Mouse (Mus musculus) CH12.LX (cell line): ENCODE data around the gene Fam171a2. TPM values are rescaled to one million over a fixed set of nuclear protein-coding genes. Genes with fewer than 3 reads are reported as not detected.

Experiments used
- DNase-seq: peaks from one replicate; pipeline ENCODE4 v3.0.0-alpha.2; 2013; ENCODE audit errors: extremely low read depth
- H3K27ac ChIP-seq: 2 replicates; pipeline ENCODE4 v1.5.1; 2012; ENCODE audit warnings: low read depth, mild to moderate bottlenecking, control low read depth, moderate library complexity; ENCODE audit not compliant: insufficient read depth
- H3K27me3 ChIP-seq: replicated peaks from 2 replicates; pipeline ENCODE3; 2012; ENCODE audit warnings: inconsistent platforms
- H3K36me3 ChIP-seq, 2 experiments: replicated peaks in 1 of 2; 2 replicates each; pipeline versions ENCODE3 to v1.6.1; 2012; ENCODE audit warnings: inconsistent platforms in 1 of 2, low read length in 1 of 2, mild to moderate bottlenecking in 1 of 2, mixed read lengths in 1 of 2, moderate library complexity in 1 of 2; ENCODE audit not compliant: control insufficient read depth in 1 of 2, insufficient read depth in 1 of 2
- H3K4me1 ChIP-seq, 2 experiments: 2 replicates each; pipeline ENCODE4 v1.6.1; 2012; ENCODE audit warnings: inconsistent platforms in 1 of 2, moderate library complexity in 1 of 2; ENCODE audit not compliant: insufficient read depth in 2 of 2, control insufficient read depth in 1 of 2
- H3K4me2 ChIP-seq: 2 replicates; pipeline ENCODE4 v1.6.1; 2012; ENCODE audit warnings: low read depth, mild to moderate bottlenecking, control low read depth; ENCODE audit not compliant: poor library complexity, insufficient read depth, severe bottlenecking
- H3K4me3 ChIP-seq, 3 experiments: fragments of 150-350 bp in 1 of 3; sonication (generic) in 1 of 3; replicated peaks in 1 of 3; 2 replicates each; pipeline versions ENCODE3 to v1.5.1; 2011 to 2012; ENCODE audit warnings: low read depth in 2 of 3, low read length in 2 of 3, mild to moderate bottlenecking in 2 of 3, moderate library complexity in 2 of 3, control low read depth in 1 of 3, improper control_type of control experiment in 1 of 3, inconsistent platforms in 1 of 3, mixed read lengths in 1 of 3; ENCODE audit not compliant: poor library complexity in 1 of 3
- H3K79me2 ChIP-seq: replicated peaks from 2 replicates; pipeline ENCODE4 v1.6.1; 2012; ENCODE audit warnings: mild to moderate bottlenecking, moderate library complexity; ENCODE audit not compliant: control insufficient read depth, poor library complexity, insufficient read depth, severe bottlenecking; ENCODE audit errors: extremely low read depth
- H3K9ac ChIP-seq: 2 replicates; pipeline ENCODE4 v1.6.1; 2012; ENCODE audit warnings: low read depth, mild to moderate bottlenecking, control low read depth, moderate library complexity; ENCODE audit not compliant: insufficient read depth
- H3K9me3 ChIP-seq: replicated peaks from 2 replicates; pipeline ENCODE3; 2012; ENCODE audit warnings: low read length, inconsistent platforms, mixed read lengths
- BHLHE40 ChIP-seq: IDR thresholded peaks from 2 replicates; pipeline ENCODE4 v1.6.1; 2011; ENCODE audit warnings: mild to moderate bottlenecking, low read depth, low read length, improper control_type of control experiment
- CHD2 ChIP-seq: IDR thresholded peaks from 2 replicates; pipeline ENCODE4 v1.6.1; 2011; ENCODE audit warnings: low read length, improper control_type of control experiment
- ELF1 ChIP-seq: IDR thresholded peaks from 2 replicates; pipeline ENCODE4 v1.6.1; 2014; ENCODE audit warnings: low read depth, mild to moderate bottlenecking, inconsistent platforms, low read length, improper control_type of control experiment
- ETS1 ChIP-seq: conservative IDR thresholded peaks from 2 replicates; pipeline ENCODE4 v1.6.1; 2012; ENCODE audit warnings: low read depth, mild to moderate bottlenecking, inconsistent platforms, low read length, improper control_type of control experiment, moderate library complexity
- GABPA ChIP-seq: IDR thresholded peaks from 2 replicates; pipeline ENCODE4 v1.6.1; 2012; ENCODE audit warnings: low read depth, low read length, improper control_type of control experiment, inconsistent platforms; ENCODE audit not compliant: insufficient replicate concordance
- JUN ChIP-seq: IDR thresholded peaks from 2 replicates; pipeline ENCODE4 v1.6.1; 2011; ENCODE audit warnings: low read depth, mild to moderate bottlenecking, low read length, improper control_type of control experiment, moderate library complexity; ENCODE audit not compliant: insufficient read depth
- JUND ChIP-seq: conservative IDR thresholded peaks from 2 replicates; pipeline ENCODE4 v1.6.1; 2011; ENCODE audit warnings: low read depth, low read length, improper control_type of control experiment
- MAZ ChIP-seq: IDR thresholded peaks from 2 replicates; pipeline ENCODE4 v1.6.1; 2012; ENCODE audit warnings: low read depth, mild to moderate bottlenecking, inconsistent platforms, low read length, improper control_type of control experiment, moderate library complexity
- MEF2A ChIP-seq: IDR thresholded peaks from 2 replicates; pipeline ENCODE4 v1.6.1; 2014; ENCODE audit warnings: low read depth, mild to moderate bottlenecking, inconsistent platforms, low read length, improper control_type of control experiment, borderline replicate concordance
- NELFE ChIP-seq: IDR thresholded peaks from 2 replicates; pipeline ENCODE4 v1.6.1; 2011; ENCODE audit warnings: low read depth, low read length, improper control_type of control experiment
- PAX5 ChIP-seq: IDR thresholded peaks from 2 replicates; pipeline ENCODE4 v1.6.1; 2012; ENCODE audit warnings: low read length, inconsistent platforms, mixed read lengths
- RAD21 ChIP-seq: IDR thresholded peaks from 2 replicates; pipeline ENCODE4 v1.6.1; 2011; ENCODE audit warnings: low read depth, mild to moderate bottlenecking, low read length, improper control_type of control experiment, moderate library complexity
- RCOR1 ChIP-seq: conservative IDR thresholded peaks from 2 replicates; pipeline ENCODE4 v1.6.1; 2012; ENCODE audit warnings: low read depth, mild to moderate bottlenecking, inconsistent platforms, low read length, improper control_type of control experiment
- SIN3A ChIP-seq: IDR thresholded peaks from 2 replicates; pipeline ENCODE4 v1.6.1; 2012; ENCODE audit warnings: low read length, improper control_type of control experiment, inconsistent platforms
- SMC3 ChIP-seq: IDR thresholded peaks from 2 replicates; pipeline ENCODE4 v1.6.1; 2011; ENCODE audit warnings: low read depth, low read length, improper control_type of control experiment
- TBP ChIP-seq: conservative IDR thresholded peaks from 2 replicates; pipeline ENCODE4 v1.6.1; 2011; ENCODE audit warnings: low read depth, low read length, improper control_type of control experiment
- TCF12 ChIP-seq: IDR thresholded peaks from 2 replicates; pipeline ENCODE4 v1.6.1; 2014; ENCODE audit warnings: low read depth, mild to moderate bottlenecking, inconsistent platforms, low read length, improper control_type of control experiment
- UBTF ChIP-seq: IDR thresholded peaks from 2 replicates; pipeline ENCODE4 v1.6.1; 2012; ENCODE audit warnings: low read depth, mild to moderate bottlenecking, inconsistent platforms, low read length, improper control_type of control experiment, moderate library complexity
- ZC3H11A ChIP-seq: IDR thresholded peaks from 2 replicates; pipeline ENCODE4 v1.6.1; 2012; ENCODE audit warnings: low read depth, mild to moderate bottlenecking, inconsistent platforms, low read length, improper control_type of control experiment
- ZKSCAN1 ChIP-seq: IDR thresholded peaks from 2 replicates; pipeline ENCODE4 v1.6.1; 2012; ENCODE audit warnings: low read depth, inconsistent platforms, low read length, improper control_type of control experiment, borderline replicate concordance
- ZMIZ1 ChIP-seq: IDR thresholded peaks from 2 replicates; pipeline ENCODE4 v1.6.1; 2012; ENCODE audit warnings: low read depth, mild to moderate bottlenecking, inconsistent platforms, low read length, improper control_type of control experiment
- ZNF384 ChIP-seq: IDR thresholded peaks from 2 replicates; pipeline ENCODE4 v1.6.1; 2012; ENCODE audit warnings: low read depth, low read length, improper control_type of control experiment, inconsistent platforms
- dilution Hi-C: fragments of 300-500 bp; cut with MboI; formaldehyde crosslinking; loops from 2 replicates; pipeline ENCODE4 v1.14.3; 2020; ENCODE audit warnings: low sequenced_read_pairs; ENCODE audit not compliant: extremely low pct_unique_long_range_greater_than_20kb, extremely low pct_ligation_motif_present
- in situ Hi-C: fragments of 300-500 bp; cut with MboI; formaldehyde crosslinking; loops from 3 replicates; pipeline ENCODE4 v1.14.3; 2019; ENCODE audit warnings: low sequenced_read_pairs, low pct_ligation_motif_present, low pct_unique_long_range_greater_than_20kb, mixed read lengths
- polyA plus RNA-seq: library from polyadenylated mRNA; unstranded; fragments of >175 nt; gene quantifications from 2 replicates; pipeline ENCODE4 v1.2.1, GENCODE M21; 2012; ENCODE audit warnings: low read depth; ENCODE audit not compliant: insufficient read length
- total RNA-seq, 2 experiments: library from RNA; depleted of rRNA; stranded (reverse); fragments of 300-350 nt in 1 of 2; fragments of >200 nt in 1 of 2; gene quantifications; 2 replicates each; pipeline ENCODE4 v1.2.3; 2012 to 2014

Gene Fam171a2
- total and polyA plus RNA-seq, 3 experiments = not detected

GRCm38 (mm10) chr11:102444321-102444720 lies 3.2 kb downstream of the Fam171a2 start:
- H3K4me3 ChIP-seq = no peak overlapping the region
- no peak overlapping the region for H3K4me2 ChIP-seq
- H3K27me3 ChIP-seq = peaks cover 60% of the 10 kb centered on the region
- DNase-seq = no peak
- dilution Hi-C loops (no loop called here), in situ Hi-C loops (no loop called here)
- no peak overlapping the region for H3K27ac ChIP-seq
- H3K9ac ChIP-seq = no peak overlapping the region
- no peak for TF ChIP-seq JUN
- no peak for TF ChIP-seq ZC3H11A
- no peak for TF ChIP-seq ETS1
- no peak for TF ChIP-seq ZNF384
- TF ChIP-seq UBTF = no peak
- no peak for TF ChIP-seq RCOR1
- TF ChIP-seq GABPA = no peak
- TF ChIP-seq MAZ = no peak
- no peak for TF ChIP-seq RAD21
- no peak for TF ChIP-seq TBP
- no peak for TF ChIP-seq SMC3
- TF ChIP-seq BHLHE40 = no peak
- TF ChIP-seq JUND = no peak
- no peak for TF ChIP-seq MEF2A
- H3K36me3 ChIP-seq = no peaks in the 10 kb centered on the region
- peaks cover 17% of the 10 kb centered on the region for H3K9me3 ChIP-seq
- H3K4me1 ChIP-seq = no peaks in the 10 kb centered on the region
- H3K79me2 ChIP-seq = no peaks in the 10 kb centered on the region

GRCm38 (mm10) chr11:102443740-102444139 lies 3.7 kb downstream of the Fam171a2 start:
- Histone ChIP-seq H3K27ac (no peak overlapping the region), H3K36me3 (no peaks in the 10 kb centered on the region), H3K9ac (no peak overlapping the region), H3K27me3 (peaks cover 54% of the 10 kb centered on the region), H3K79me2 (no peaks in the 10 kb centered on the region), H3K9me3 (peaks cover 18% of the 10 kb centered on the region), H3K4me2 (no peak overlapping the region), H3K4me1 (no peaks in the 10 kb centered on the region), H3K4me3 (no peak overlapping the region)
- no peak for TF ChIP-seq PAX5
- DNase-seq = no peak
- in situ Hi-C loops = no loop called here
- dilution Hi-C loops = no loop called here

- Histone ChIP-seq H3K4me1 (no peaks in the 10 kb centered on the region), H3K27me3 (peaks cover 42% of the 10 kb centered on the region), H3K9ac (no peak overlapping the region), H3K4me3 (no peak overlapping the region), H3K27ac (no peak overlapping the region), H3K9me3 (peaks cover 27% of the 10 kb centered on the region), H3K79me2 (no peaks in the 10 kb centered on the region), H3K4me2 (no peak overlapping the region), H3K36me3 (peaks cover 3 to 14% of the 10 kb centered on the region in 2 experiments)
- TF ChIP-seq RAD21 (no peak), ZKSCAN1 (no peak), TCF12 (no peak), JUND (no peak), MEF2A (no peak), PAX5 (no peak), ZC3H11A (no peak), NELFE (no peak), UBTF (no peak), CHD2 (no peak), RCOR1 (no peak), ELF1 (no peak), ETS1 (no peak), SIN3A (no peak), ZMIZ1 (no peak)
- in situ Hi-C loops = no loop called here
- no peak for DNase-seq
- dilution Hi-C loops = no loop called here
Measured at GRCm38 (mm10) chr11:102442089-102442488, 5.4 kb downstream of the Fam171a2 start.
